Mouse (Mus musculus) neural tube, embryonic 11.5 days (tissue): Measurements from ENCODE around the gene Smarcb1. TPM values are rescaled to one million over a fixed set of nuclear protein-coding genes. Genes with fewer than 3 reads are reported as not detected.
"Not testable (repeated sequence)": the region's sequence is repeated elsewhere in the genome, so short reads cannot be mapped to it uniquely, and the experiment has no call there.

Experiments used
- ATAC-seq: fragments of 200-750 bp; cut with Nextera tagmentation; 2 replicates; pipeline ENCODE4 v1.8.0; 2017; ENCODE audit warnings: moderate number of reproducible peaks, mild to moderate bottlenecking, moderate TSS enrichment, moderate library complexity; ENCODE audit not compliant: insufficient read depth, low FRiP score, low TSS enrichment
- DNase-seq: peaks from one replicate; pipeline ENCODE4 v3.0.0-alpha.2; 2015; ENCODE audit warnings: low spot score
- H3K27ac ChIP-seq: fragments of 300-500 bp; sonication (generic); 2 replicates; pipeline ENCODE4 v1.5.1; 2014; ENCODE audit warnings: low read depth, mild to moderate bottlenecking, low read length
- H3K27me3 ChIP-seq: fragments of 300-500 bp; sonication (generic); 2 replicates; pipeline ENCODE4 v1.6.1; 2014; ENCODE audit warnings: mild to moderate bottlenecking, low read length, mixed read lengths; ENCODE audit not compliant: control insufficient read depth, insufficient read depth
- H3K36me3 ChIP-seq: fragments of 300-500 bp; sonication (generic); 2 replicates; pipeline ENCODE4 v1.6.1; 2014; ENCODE audit warnings: mild to moderate bottlenecking, low read length, moderate library complexity, mixed read lengths; ENCODE audit not compliant: control insufficient read depth, insufficient read depth
- H3K4me1 ChIP-seq: fragments of 300-500 bp; sonication (generic); 2 replicates; pipeline ENCODE4 v1.6.1; 2014; ENCODE audit warnings: low read length, mixed read lengths; ENCODE audit not compliant: control insufficient read depth, insufficient read depth
- H3K4me2 ChIP-seq: fragments of 300-500 bp; sonication (generic); 2 replicates; pipeline ENCODE4 v1.6.1; 2014; ENCODE audit warnings: low read depth, mild to moderate bottlenecking, moderate library complexity
- H3K4me3 ChIP-seq: fragments of 300-500 bp; sonication (generic); 2 replicates; pipeline ENCODE4 v1.5.1; 2014; ENCODE audit warnings: low read depth, low read length
- H3K9ac ChIP-seq: fragments of 300-500 bp; sonication (generic); 2 replicates; pipeline ENCODE4 v1.6.1; 2014; ENCODE audit warnings: mild to moderate bottlenecking, low read length
- H3K9me3 ChIP-seq: fragments of 300-500 bp; sonication (generic); 2 replicates; pipeline ENCODE4 v1.6.1; 2016; ENCODE audit warnings: low read length; ENCODE audit not compliant: control insufficient read depth
- WGBS: fragments of 180-500 bp; shearing (Covaris S2); extraction: QIAGEN DNeasy Blood & Tissue Kit; methylation state at CpG from one replicate; pipeline ENCODE4 v1.1.7; 2014; 5-methylcytosine and 5-hydroxymethylcytosine counted together
- polyA plus RNA-seq: library from polyadenylated mRNA; unstranded; fragments of >200 nt; fragmentation: Nextera tagmentation; extraction: Ambion mirVana; gene quantifications from 2 replicates; pipeline ENCODE4 v1.2.1, GENCODE M21; 2014

The Smarcb1 gene
- polyA plus RNA-seq, 1 experiment from 2014 or later: 294 TPM

DNA sequence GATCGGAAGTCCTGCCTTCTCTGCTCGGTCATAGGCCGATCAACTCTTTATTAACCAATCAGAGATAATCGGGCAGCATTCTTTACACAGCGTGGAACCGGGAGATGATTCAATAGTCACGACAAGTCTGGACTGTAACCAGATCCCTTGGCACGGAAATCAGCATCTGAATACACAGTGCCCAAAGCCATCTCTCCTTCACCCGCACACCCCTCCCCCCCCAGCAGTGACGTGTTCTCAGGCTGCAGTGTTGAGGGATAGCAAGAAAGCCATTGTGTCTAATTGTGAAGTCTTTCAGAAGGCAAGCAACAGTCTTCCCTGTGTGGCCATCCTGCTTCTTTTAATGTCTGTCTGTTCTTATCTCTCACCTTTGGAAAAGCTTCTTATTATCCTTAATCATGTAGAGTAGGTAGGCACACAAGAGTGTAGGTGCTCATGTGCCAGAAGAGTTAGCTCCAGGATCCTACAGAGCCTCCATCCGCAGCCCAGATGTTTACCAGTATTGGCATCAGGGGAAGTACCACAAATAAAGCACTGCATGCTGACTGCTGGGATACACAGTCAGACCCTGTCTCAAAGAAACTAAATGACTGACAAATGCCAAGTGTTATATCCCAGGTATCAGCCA, 48.4 kb downstream of the Smarcb1 start:
- Histone ChIP-seq H3K4me2 (peak overlapping the region; percentile 53), H3K36me3 (no peaks in the 10 kb centered on the region), H3K4me1 (peaks cover 7% of the 10 kb centered on the region; the same call in 1 of the 2 replicates), H3K9me3 (no peaks in the 10 kb centered on the region), H3K27me3 (no peaks in the 10 kb centered on the region), H3K4me3 (peak overlapping the region; percentile 26), H3K9ac (peak overlapping the region; percentile 44), H3K27ac (peak overlapping the region; percentile 81)
- ATAC-seq: peak; percentile 99
- 2% methylated on average over 11 of the region's 11 CpGs for WGBS
- DNase-seq: peak; percentile 89

DNA sequence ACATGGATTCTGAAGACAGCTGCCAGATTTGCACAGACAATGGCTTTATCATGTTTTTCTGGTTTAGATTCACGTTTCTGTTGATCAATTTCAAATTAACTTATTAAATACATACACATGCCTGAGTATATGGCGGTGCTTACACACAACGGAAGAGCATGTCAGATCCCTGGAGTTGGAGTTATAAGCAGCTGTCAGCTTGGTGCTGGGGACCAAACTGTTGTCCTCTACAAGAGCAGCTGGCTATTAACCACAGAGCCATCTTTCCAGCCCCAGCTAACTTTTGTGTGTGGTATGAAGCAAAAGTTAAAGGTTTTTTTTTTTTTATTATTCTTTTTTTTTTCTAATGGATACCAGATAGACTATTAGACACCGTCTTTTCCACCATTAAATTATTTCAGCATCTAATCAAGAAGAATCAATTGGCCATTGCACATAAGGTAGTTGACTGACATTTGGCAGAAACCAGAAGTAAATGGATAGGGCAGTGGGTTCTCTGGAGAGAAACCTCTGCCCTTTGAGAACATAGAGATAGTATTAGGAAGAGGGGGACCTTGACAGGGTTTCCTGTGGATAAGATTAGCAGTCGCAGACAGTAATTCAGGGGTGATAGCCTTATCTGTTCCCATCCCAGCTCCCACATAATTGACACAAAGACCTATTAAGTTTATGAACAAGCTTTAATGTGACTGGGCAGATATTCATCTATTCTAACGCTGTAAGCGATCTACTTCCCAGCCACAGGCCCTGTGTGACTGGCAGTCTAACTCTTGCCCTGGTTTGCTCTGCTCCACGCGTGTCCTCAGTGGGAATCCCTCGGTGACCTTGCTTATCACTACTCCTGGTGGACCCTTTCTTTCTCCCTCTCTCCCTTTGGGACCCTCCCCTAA, 49.1 kb downstream of the Smarcb1 start:
- H3K9ac ChIP-seq: peak overlapping the region; percentile 52
- peak overlapping the region; percentile 63 for H3K27ac ChIP-seq
- no peaks in the 10 kb centered on the region for H3K9me3 ChIP-seq
- ATAC-seq (peak; percentile 8; the same call in 1 of the 2 replicates), DNase-seq (no peak)
- H3K4me1 ChIP-seq: peaks cover 7% of the 10 kb centered on the region; the same call in 1 of the 2 replicates
- WGBS: 40% methylated on average over 10 of the region's 10 CpGs
- no peaks in the 10 kb centered on the region for H3K36me3 ChIP-seq
- peak overlapping the region; percentile 53 for H3K4me2 ChIP-seq
- no peaks in the 10 kb centered on the region for H3K27me3 ChIP-seq
- peak overlapping the region; percentile 26 for H3K4me3 ChIP-seq

DNA sequence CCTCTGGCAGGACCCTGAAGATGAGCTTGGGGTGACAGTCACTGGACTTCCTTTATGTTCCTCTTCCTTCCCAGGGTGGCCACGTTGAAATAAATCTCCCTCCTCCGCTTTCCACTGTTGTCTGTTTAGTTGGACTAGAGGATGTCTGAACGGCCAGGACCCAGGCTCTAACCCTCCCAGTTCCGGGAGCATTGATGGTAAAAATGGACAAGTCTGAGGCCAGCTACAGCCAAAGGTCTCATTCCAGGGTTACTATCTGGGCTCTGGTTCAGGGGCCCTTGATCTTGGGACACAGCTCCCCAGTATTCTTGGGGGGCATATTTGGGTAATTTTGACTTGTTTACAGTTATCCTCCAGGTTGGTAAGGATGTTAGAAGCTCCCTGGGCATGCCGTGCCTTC, 59.8 kb downstream of the Smarcb1 start:
- no peaks in the 10 kb centered on the region; the same call in 1 of the 2 replicates for H3K36me3 ChIP-seq
- ATAC-seq (no peak), DNase-seq (no peak)
- H3K4me1 ChIP-seq: peaks cover 10% of the 10 kb centered on the region; the same call in 1 of the 2 replicates
- H3K27ac ChIP-seq: no peak overlapping the region
- H3K4me3 ChIP-seq: no peak overlapping the region
- H3K27me3 ChIP-seq: no peaks in the 10 kb centered on the region
- no peak overlapping the region for H3K4me2 ChIP-seq
- no peak overlapping the region for H3K9ac ChIP-seq
- no peaks in the 10 kb centered on the region for H3K9me3 ChIP-seq
- WGBS: 74% methylated on average over 5 of the region's 5 CpGs

GRCm38 (mm10) chr10:75860746-75861145, 60.7 kb downstream of the Smarcb1 start:
- Histone ChIP-seq H3K9ac (no peak overlapping the region), H3K27me3 (no peaks in the 10 kb centered on the region), H3K9me3 (no peaks in the 10 kb centered on the region), H3K27ac (peak overlapping the region; percentile 86; the same call in 1 of the 2 replicates), H3K4me2 (no peak overlapping the region; the same call in 1 of the 2 replicates), H3K4me3 (no peak overlapping the region), H3K36me3 (no peaks in the 10 kb centered on the region; the same call in 1 of the 2 replicates), H3K4me1 (peaks cover 10% of the 10 kb centered on the region; the same call in 1 of the 2 replicates)
- no peak for DNase-seq
- no peak for ATAC-seq
- WGBS: 36% methylated on average over 7 of the region's 7 CpGs

DNA sequence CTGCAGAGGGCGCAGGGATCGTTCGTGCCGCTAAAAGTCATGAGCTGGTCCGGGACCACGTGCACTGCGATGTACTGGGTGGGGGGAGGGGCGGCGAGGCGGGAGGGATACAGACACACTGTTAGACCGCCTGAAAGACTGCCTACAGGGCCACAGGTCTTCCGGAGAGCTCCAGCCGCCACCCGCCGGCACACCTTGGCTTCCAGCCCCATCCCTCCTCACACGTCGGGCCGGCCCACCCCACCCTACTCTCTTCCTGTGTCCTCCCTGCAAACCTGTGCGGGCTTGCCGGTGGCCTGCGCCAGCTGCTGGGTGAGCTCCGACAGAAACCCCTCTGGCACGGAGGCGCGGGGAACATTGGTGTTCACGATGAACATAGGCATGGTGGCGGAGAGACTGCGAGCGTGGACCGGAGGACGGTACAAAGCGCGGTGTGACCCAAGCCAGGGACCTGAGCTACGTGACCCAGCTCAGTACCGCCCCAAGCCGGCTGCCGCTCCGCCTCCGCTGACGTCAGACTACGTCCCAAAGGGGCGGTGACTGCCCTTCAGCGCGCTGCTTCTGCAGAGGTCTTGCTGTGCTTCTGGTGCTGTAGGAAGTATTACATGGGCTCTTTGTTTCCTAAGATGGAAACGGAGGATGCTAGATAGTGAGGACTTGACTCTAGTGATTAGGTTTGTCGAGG, 61.5 kb downstream of the Smarcb1 start, which contains the start of gene Mif:
Gene Mif, minus strand, starts transcription at position 455 of the 685 bp plus-strand sequence.
- H3K36me3 ChIP-seq, H3K27me3 ChIP-seq, H3K9me3 ChIP-seq: not testable (repeated sequence)
- DNase-seq (peak; percentile 96), ATAC-seq (peak; percentile 95)
- Histone ChIP-seq H3K27ac (peak within 1 kb of the TSS; percentile 86), H3K4me1 (peaks cover 10% of the 10 kb centered on the region; the same call in 1 of the 2 replicates), H3K9ac (peak within 1 kb of the TSS; percentile 95), H3K4me2 (peak within 1 kb of the TSS; percentile 80), H3K4me3 (peak within 1 kb of the TSS; percentile 70)
- 0% methylated on average over 40 of the region's 46 CpGs for WGBS

GRCm38 (mm10) chr10:75859107-75859746, 62.2 kb downstream of the Smarcb1 start:
- no peaks in the 10 kb centered on the region; the same call in 1 of the 2 replicates for H3K36me3 ChIP-seq
- 2% methylated on average over 27 of the region's 27 CpGs for WGBS
- peaks cover 10% of the 10 kb centered on the region; the same call in 1 of the 2 replicates for H3K4me1 ChIP-seq
- ATAC-seq: peak; percentile 82
- peak; percentile 81 for DNase-seq
- no peaks in the 10 kb centered on the region for H3K9me3 ChIP-seq
- peak overlapping the region; percentile 95 for H3K9ac ChIP-seq
- H3K4me3 ChIP-seq: peak overlapping the region; percentile 70
- H3K4me2 ChIP-seq: peak overlapping the region; percentile 80
- peak overlapping the region; percentile 86 for H3K27ac ChIP-seq
- no peaks in the 10 kb centered on the region for H3K27me3 ChIP-seq

DNA sequence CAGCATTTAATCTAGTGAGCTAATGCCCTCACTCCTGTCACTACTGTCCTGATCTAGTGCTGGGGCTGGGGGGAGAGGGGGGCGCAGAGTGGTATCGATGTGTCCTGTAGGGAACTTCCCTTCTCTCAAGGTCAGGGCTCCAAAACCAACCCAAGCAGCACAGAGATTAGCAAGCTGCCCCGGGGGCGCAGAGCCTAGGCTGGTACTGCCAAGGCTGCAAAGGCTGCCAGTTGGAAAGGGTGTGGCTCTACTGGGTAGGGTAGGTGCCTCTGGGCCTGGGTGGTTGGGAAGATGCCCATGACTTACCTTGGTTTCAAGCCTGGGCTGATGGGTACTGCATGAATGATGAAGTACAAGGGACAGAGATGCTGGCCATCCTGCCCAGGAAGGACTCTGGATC, 63.8 kb downstream of the Smarcb1 start:
- H3K4me2 ChIP-seq: no peak overlapping the region

DNA sequence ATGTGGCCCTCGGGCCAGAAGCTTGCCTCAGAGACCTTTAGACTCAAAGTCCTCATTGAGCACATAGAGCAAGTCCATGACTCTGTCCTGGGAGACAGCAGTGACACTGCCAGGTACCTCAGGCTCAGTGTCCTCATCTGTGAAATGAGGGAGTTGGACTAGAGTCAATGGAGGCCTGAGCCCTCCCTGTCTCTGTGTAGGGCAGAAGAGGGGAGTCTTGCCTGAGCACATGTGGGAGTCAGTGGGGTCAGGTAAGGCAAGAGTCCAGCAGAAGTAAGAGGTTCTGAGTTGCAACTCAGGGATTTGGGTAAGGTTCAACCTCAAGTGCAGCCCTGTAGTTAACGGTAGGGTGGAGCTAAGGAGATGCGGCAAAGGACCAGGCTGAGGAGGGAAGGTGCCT, 64.4 kb downstream of the Smarcb1 start:
- no peaks in the 10 kb centered on the region; the same call in 1 of the 2 replicates for H3K36me3 ChIP-seq
- 88% methylated on average over 3 of the region's 3 CpGs for WGBS
- peaks cover 10% of the 10 kb centered on the region; the same call in 1 of the 2 replicates for H3K4me1 ChIP-seq
- no peak for DNase-seq
- H3K27ac ChIP-seq: no peak overlapping the region
- H3K4me3 ChIP-seq: no peak overlapping the region
- ATAC-seq: no peak
- no peaks in the 10 kb centered on the region for H3K9me3 ChIP-seq
- H3K9ac ChIP-seq: no peak overlapping the region
- H3K4me2 ChIP-seq: no peak overlapping the region
- no peaks in the 10 kb centered on the region for H3K27me3 ChIP-seq

More for the DNA sequence above, 63.8 kb downstream of the Smarcb1 start:
- Histone ChIP-seq H3K9ac (no peak overlapping the region), H3K4me3 (no peak overlapping the region), H3K9me3 (no peaks in the 10 kb centered on the region), H3K4me1 (peaks cover 10% of the 10 kb centered on the region; the same call in 1 of the 2 replicates), H3K36me3 (no peaks in the 10 kb centered on the region; the same call in 1 of the 2 replicates), H3K27ac (no peak overlapping the region), H3K27me3 (no peaks in the 10 kb centered on the region)
- 99% methylated on average over 4 of the region's 4 CpGs for WGBS
- no peak for DNase-seq
- no peak for ATAC-seq
